Mouse (Mus musculus) CH12.LX (cell line): ENCODE data around the gene Arl5b. TPM values are rescaled to one million over a fixed set of nuclear protein-coding genes. Genes with fewer than 3 reads are reported as not detected.

Source experiments
- DNase-seq: peaks from one replicate; pipeline ENCODE4 v3.0.0-alpha.2; 2013; ENCODE audit errors: extremely low read depth
- H3K27ac ChIP-seq: 2 replicates; pipeline ENCODE4 v1.5.1; 2012; ENCODE audit warnings: low read depth, mild to moderate bottlenecking, control low read depth, moderate library complexity; ENCODE audit not compliant: insufficient read depth
- H3K27me3 ChIP-seq: replicated peaks from 2 replicates; pipeline ENCODE3; 2012; ENCODE audit warnings: inconsistent platforms
- H3K36me3 ChIP-seq, 2 experiments: replicated peaks in 1 of 2; 2 replicates each; pipeline versions ENCODE3 to v1.6.1; 2012; ENCODE audit warnings: inconsistent platforms in 1 of 2, low read length in 1 of 2, mild to moderate bottlenecking in 1 of 2, mixed read lengths in 1 of 2, moderate library complexity in 1 of 2; ENCODE audit not compliant: control insufficient read depth in 1 of 2, insufficient read depth in 1 of 2
- H3K4me1 ChIP-seq, 2 experiments: 2 replicates each; pipeline ENCODE4 v1.6.1; 2012; ENCODE audit warnings: inconsistent platforms in 1 of 2, moderate library complexity in 1 of 2; ENCODE audit not compliant: insufficient read depth in 2 of 2, control insufficient read depth in 1 of 2
- H3K4me2 ChIP-seq: 2 replicates; pipeline ENCODE4 v1.6.1; 2012; ENCODE audit warnings: low read depth, mild to moderate bottlenecking, control low read depth; ENCODE audit not compliant: poor library complexity, insufficient read depth, severe bottlenecking
- H3K4me3 ChIP-seq, 3 experiments: fragments of 150-350 bp in 1 of 3; sonication (generic) in 1 of 3; replicated peaks in 1 of 3; 2 replicates each; pipeline versions ENCODE3 to v1.5.1; 2011 to 2012; ENCODE audit warnings: low read depth in 2 of 3, low read length in 2 of 3, mild to moderate bottlenecking in 2 of 3, moderate library complexity in 2 of 3, control low read depth in 1 of 3, improper control_type of control experiment in 1 of 3, inconsistent platforms in 1 of 3, mixed read lengths in 1 of 3; ENCODE audit not compliant: poor library complexity in 1 of 3
- H3K79me2 ChIP-seq: replicated peaks from 2 replicates; pipeline ENCODE4 v1.6.1; 2012; ENCODE audit warnings: mild to moderate bottlenecking, moderate library complexity; ENCODE audit not compliant: control insufficient read depth, poor library complexity, insufficient read depth, severe bottlenecking; ENCODE audit errors: extremely low read depth
- H3K9ac ChIP-seq: 2 replicates; pipeline ENCODE4 v1.6.1; 2012; ENCODE audit warnings: low read depth, mild to moderate bottlenecking, control low read depth, moderate library complexity; ENCODE audit not compliant: insufficient read depth
- H3K9me3 ChIP-seq: replicated peaks from 2 replicates; pipeline ENCODE3; 2012; ENCODE audit warnings: low read length, inconsistent platforms, mixed read lengths
- CHD1 ChIP-seq: IDR thresholded peaks from 2 replicates; pipeline ENCODE4 v1.6.1; 2012; ENCODE audit warnings: low read depth, low read length, improper control_type of control experiment, inconsistent platforms
- ELF1 ChIP-seq: IDR thresholded peaks from 2 replicates; pipeline ENCODE4 v1.6.1; 2014; ENCODE audit warnings: low read depth, mild to moderate bottlenecking, inconsistent platforms, low read length, improper control_type of control experiment
- GABPA ChIP-seq: IDR thresholded peaks from 2 replicates; pipeline ENCODE4 v1.6.1; 2012; ENCODE audit warnings: low read depth, low read length, improper control_type of control experiment, inconsistent platforms; ENCODE audit not compliant: insufficient replicate concordance
- HCFC1 ChIP-seq: IDR thresholded peaks from 2 replicates; pipeline ENCODE4 v1.6.1; 2012; ENCODE audit warnings: low read depth, mild to moderate bottlenecking, inconsistent platforms, low read length, improper control_type of control experiment
- IRF4 ChIP-seq: IDR thresholded peaks from 2 replicates; pipeline ENCODE4 v1.6.1; 2014; ENCODE audit warnings: low read depth, mild to moderate bottlenecking, inconsistent platforms, low read length, improper control_type of control experiment
- JUN ChIP-seq: IDR thresholded peaks from 2 replicates; pipeline ENCODE4 v1.6.1; 2011; ENCODE audit warnings: low read depth, mild to moderate bottlenecking, low read length, improper control_type of control experiment, moderate library complexity; ENCODE audit not compliant: insufficient read depth
- JUND ChIP-seq: conservative IDR thresholded peaks from 2 replicates; pipeline ENCODE4 v1.6.1; 2011; ENCODE audit warnings: low read depth, low read length, improper control_type of control experiment
- MAZ ChIP-seq: IDR thresholded peaks from 2 replicates; pipeline ENCODE4 v1.6.1; 2012; ENCODE audit warnings: low read depth, mild to moderate bottlenecking, inconsistent platforms, low read length, improper control_type of control experiment, moderate library complexity
- MEF2A ChIP-seq: IDR thresholded peaks from 2 replicates; pipeline ENCODE4 v1.6.1; 2014; ENCODE audit warnings: low read depth, mild to moderate bottlenecking, inconsistent platforms, low read length, improper control_type of control experiment, borderline replicate concordance
- MXI1 ChIP-seq: IDR thresholded peaks from 2 replicates; pipeline ENCODE4 v1.6.1; 2011; ENCODE audit warnings: mild to moderate bottlenecking, low read depth, low read length, improper control_type of control experiment
- MYC ChIP-seq: IDR thresholded peaks from 2 replicates; pipeline ENCODE4 v1.6.1; 2011; ENCODE audit warnings: low read depth, mild to moderate bottlenecking, improper control_type of control experiment, low read length
- NELFE ChIP-seq: IDR thresholded peaks from 2 replicates; pipeline ENCODE4 v1.6.1; 2011; ENCODE audit warnings: low read depth, low read length, improper control_type of control experiment
- NRF1 ChIP-seq: IDR thresholded peaks from 2 replicates; pipeline ENCODE4 v1.6.1; 2014; ENCODE audit warnings: low read depth, mild to moderate bottlenecking, inconsistent platforms, low read length, improper control_type of control experiment, moderate library complexity
- PAX5 ChIP-seq: IDR thresholded peaks from 2 replicates; pipeline ENCODE4 v1.6.1; 2012; ENCODE audit warnings: low read length, inconsistent platforms, mixed read lengths
- POLR2A ChIP-seq: IDR thresholded peaks from 2 replicates; pipeline ENCODE4 v1.6.1; 2011; ENCODE audit warnings: low read depth, mild to moderate bottlenecking, improper control_type of control experiment, low read length
- RCOR1 ChIP-seq: conservative IDR thresholded peaks from 2 replicates; pipeline ENCODE4 v1.6.1; 2012; ENCODE audit warnings: low read depth, mild to moderate bottlenecking, inconsistent platforms, low read length, improper control_type of control experiment
- SMC3 ChIP-seq: IDR thresholded peaks from 2 replicates; pipeline ENCODE4 v1.6.1; 2011; ENCODE audit warnings: low read depth, low read length, improper control_type of control experiment
- TBP ChIP-seq: conservative IDR thresholded peaks from 2 replicates; pipeline ENCODE4 v1.6.1; 2011; ENCODE audit warnings: low read depth, low read length, improper control_type of control experiment
- TCF12 ChIP-seq: IDR thresholded peaks from 2 replicates; pipeline ENCODE4 v1.6.1; 2014; ENCODE audit warnings: low read depth, mild to moderate bottlenecking, inconsistent platforms, low read length, improper control_type of control experiment
- UBTF ChIP-seq: IDR thresholded peaks from 2 replicates; pipeline ENCODE4 v1.6.1; 2012; ENCODE audit warnings: low read depth, mild to moderate bottlenecking, inconsistent platforms, low read length, improper control_type of control experiment, moderate library complexity
- USF2 ChIP-seq: conservative IDR thresholded peaks from 2 replicates; pipeline ENCODE4 v1.6.1; 2011; ENCODE audit warnings: low read depth, low read length, improper control_type of control experiment
- ZMIZ1 ChIP-seq: IDR thresholded peaks from 2 replicates; pipeline ENCODE4 v1.6.1; 2012; ENCODE audit warnings: low read depth, mild to moderate bottlenecking, inconsistent platforms, low read length, improper control_type of control experiment
- ZNF384 ChIP-seq: IDR thresholded peaks from 2 replicates; pipeline ENCODE4 v1.6.1; 2012; ENCODE audit warnings: low read depth, low read length, improper control_type of control experiment, inconsistent platforms
- dilution Hi-C: fragments of 300-500 bp; cut with MboI; formaldehyde crosslinking; loops from 2 replicates; pipeline ENCODE4 v1.14.3; 2020; ENCODE audit warnings: low sequenced_read_pairs; ENCODE audit not compliant: extremely low pct_unique_long_range_greater_than_20kb, extremely low pct_ligation_motif_present
- in situ Hi-C: fragments of 300-500 bp; cut with MboI; formaldehyde crosslinking; loops from 3 replicates; pipeline ENCODE4 v1.14.3; 2019; ENCODE audit warnings: low sequenced_read_pairs, low pct_ligation_motif_present, low pct_unique_long_range_greater_than_20kb, mixed read lengths
- polyA plus RNA-seq: library from polyadenylated mRNA; unstranded; fragments of >175 nt; gene quantifications from 2 replicates; pipeline ENCODE4 v1.2.1, GENCODE M21; 2012; ENCODE audit warnings: low read depth; ENCODE audit not compliant: insufficient read length
- total RNA-seq, 2 experiments: library from RNA; depleted of rRNA; stranded (reverse); fragments of 300-350 nt in 1 of 2; fragments of >200 nt in 1 of 2; gene quantifications; 2 replicates each; pipeline ENCODE4 v1.2.3; 2012 to 2014

The Arl5b gene
- total and polyA plus RNA-seq, 3 experiments: 4.8 to 7.1 (median 5.0) TPM

DNA sequence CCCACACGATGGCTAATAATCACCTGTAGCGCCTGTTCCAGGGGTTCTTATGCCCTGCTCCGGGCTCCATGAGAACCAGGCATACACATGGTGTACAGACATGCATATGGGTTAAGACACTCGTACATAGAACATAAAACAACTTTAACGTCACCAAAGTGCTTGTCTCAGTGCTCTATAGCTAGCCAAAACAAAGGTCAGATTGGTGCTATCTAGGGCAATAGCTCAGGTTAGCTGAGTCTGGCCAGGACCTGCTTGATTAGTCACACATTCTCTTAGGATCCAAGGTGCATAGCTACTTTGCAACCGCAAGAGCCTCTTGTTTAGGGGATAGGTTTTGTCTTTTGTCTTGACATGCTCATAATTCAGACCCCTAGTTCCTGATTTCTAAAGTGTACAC is 63.5 kb downstream of the Arl5b start:
- DNase-seq: no peak
- in situ Hi-C loops: no loop called here
- no peaks in the 10 kb centered on the region for H3K36me3 ChIP-seq
- dilution Hi-C loops: no loop called here
- no peak overlapping the region for H3K4me2 ChIP-seq
- no peak overlapping the region for H3K9ac ChIP-seq
- H3K27ac ChIP-seq: no peak overlapping the region
- no peaks in the 10 kb centered on the region for H3K79me2 ChIP-seq
- TF ChIP-seq TBP (no peak), JUN (no peak), NRF1 (no peak), MYC (no peak), ZMIZ1 (no peak), ZNF384 (no peak), JUND (no peak), HCFC1 (no peak), TCF12 (no peak), MAZ (no peak), IRF4 (no peak), MXI1 (no peak), POLR2A (no peak), GABPA (no peak), UBTF (no peak), RCOR1 (no peak), MEF2A (no peak), PAX5 (no peak), CHD1 (no peak)
- H3K27me3 ChIP-seq: no peaks in the 10 kb centered on the region
- H3K4me3 ChIP-seq: no peak overlapping the region
- no peaks in the 10 kb centered on the region for H3K9me3 ChIP-seq
- H3K4me1 ChIP-seq: no peaks in the 10 kb centered on the region

DNA sequence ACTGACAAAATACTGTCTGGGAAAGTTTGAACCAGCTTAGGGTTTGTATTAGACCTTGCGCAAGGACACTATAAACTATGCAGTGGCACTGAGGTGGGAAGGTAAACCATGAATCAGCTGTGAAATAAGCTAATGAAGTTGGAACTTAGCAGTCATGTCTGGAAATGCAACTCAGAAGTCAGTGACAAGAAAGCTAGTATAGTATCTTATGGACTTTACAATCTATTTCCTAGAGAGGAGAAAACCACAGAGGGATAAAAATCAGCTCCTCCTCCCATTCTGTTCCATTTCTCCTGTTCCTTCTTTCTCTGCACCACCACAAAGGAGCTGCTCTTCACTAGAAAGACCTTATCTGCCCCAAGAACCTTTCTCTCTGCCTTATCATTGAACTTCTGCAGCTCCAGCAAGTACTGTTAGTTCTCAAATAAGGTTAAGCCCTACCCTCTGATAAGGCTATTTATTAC is 72.1 kb downstream of the Arl5b start:
- H3K27ac ChIP-seq: no peak overlapping the region
- H3K4me3 ChIP-seq: no peak overlapping the region
- in situ Hi-C loops (no loop called here), dilution Hi-C loops (no loop called here)
- H3K27me3 ChIP-seq: no peaks in the 10 kb centered on the region
- H3K4me2 ChIP-seq: no peak overlapping the region
- no peak overlapping the region for H3K9ac ChIP-seq
- no peaks in the 10 kb centered on the region for H3K9me3 ChIP-seq
- no peaks in the 10 kb centered on the region for H3K4me1 ChIP-seq
- H3K36me3 ChIP-seq: no peaks in the 10 kb centered on the region
- no peaks in the 10 kb centered on the region for H3K79me2 ChIP-seq
- TF ChIP-seq POLR2A (no peak), NELFE (no peak), USF2 (no peak), SMC3 (no peak), ELF1 (no peak), PAX5 (no peak)
- no peak for DNase-seq

Other genes starting within 250 kb of the Arl5b start
- 4.6 and 5.0 TPM in 2 replicates for gene Nsun6, start 5.7 kb downstream of the Arl5b start, total RNA-seq (2012; rRNA removed)
- gene Nsun6, start 5.7 kb downstream of the Arl5b start, total RNA-seq (2014; rRNA removed): 8.1 and 8.4 TPM in 2 replicates
- 4.6 and 6.1 TPM in 2 replicates for gene Nsun6, start 5.7 kb downstream of the Arl5b start, polyA plus RNA-seq